Mouse (Mus musculus): ENCODE measurements around the gene Slc7a14. TPM values are rescaled to one million over a fixed set of nuclear protein-coding genes. Genes with fewer than 3 reads are reported as not detected.

Gene Slc7a14
- total and polyA plus RNA-seq, 3 experiments, result under 0.01 to 0.01 TPM; not detected in 1

GRCm38 (mm10) chr3:31223551-31223950 is 86.6 kb downstream of the Slc7a14 start:
- Histone ChIP-seq H3K9ac (ENCODE audit: control insufficient read depth, low read depth, low read length, poor library complexity, severe bottlenecking) (no peak overlapping the region), H3K9me3 (replicated peaks; ENCODE audit: insufficient read depth, low read length) (no peaks in the 10 kb centered on the region), H3K27me3 (ENCODE audit: control insufficient read depth in 1 of 2, insufficient read depth in 2 of 2, low read length in 2 of 2) (no peaks in the 10 kb centered on the region), H3K4me3 (ENCODE audit: control insufficient read depth in 1 of 2, insufficient read depth in 1 of 2, low read depth in 2 of 2, low read length in 2 of 2) (no peak overlapping the region), H3K27ac (ENCODE audit: control insufficient read depth, low read depth, low read length) (no peak overlapping the region), H3K36me3 (ENCODE audit: control insufficient read depth in 1 of 2, insufficient read depth in 2 of 2, low read length in 2 of 2) (no peaks in the 10 kb centered on the region), H3K4me1 (ENCODE audit: control insufficient read depth in 1 of 2, insufficient read depth in 2 of 2, low read length in 2 of 2) (no peaks in the 10 kb centered on the region), H3K79me2 (ENCODE audit: control insufficient read depth, insufficient read depth, low read length, poor library complexity) (no peaks in the 10 kb centered on the region)
- TF ChIP-seq RAD21 (IDR thresholded peaks at IDR 0.05; ENCODE audit: low read depth, low read length) (no peak), MYB (IDR thresholded peaks at IDR 0.05; ENCODE audit: low read depth, low read length) (no peak), USF1 (IDR thresholded peaks at IDR 0.05; ENCODE audit: low read depth, low read length) (no peak), USF2 (IDR thresholded peaks at IDR 0.05; ENCODE audit: borderline replicate concordance in 1 of 2, insufficient read depth in 1 of 2, low read depth in 1 of 2, low read length in 2 of 2) (no peak), MAFK (IDR thresholded peaks at IDR 0.05; ENCODE audit: borderline replicate concordance, low read depth, low read length) (no peak), MXI1 (IDR thresholded peaks at IDR 0.05; ENCODE audit: low read depth, low read length) (no peak), TBP (IDR thresholded peaks at IDR 0.05; ENCODE audit: low read depth, low read length) (no peak), KAT2A (conservative IDR thresholded peaks at IDR 0.05; ENCODE audit: low read depth, low read length) (no peak), ZC3H11A (IDR thresholded peaks at IDR 0.05; ENCODE audit: low read depth, low read length) (no peak), SMC3 (IDR thresholded peaks at IDR 0.05; ENCODE audit: low read depth, low read length) (no peak), ZKSCAN1 (IDR thresholded peaks at IDR 0.05; ENCODE audit: low read depth, low read length) (no peak), GABPA (IDR thresholded peaks at IDR 0.05; ENCODE audit: low read depth, low read length) (no peak), SIN3A (IDR thresholded peaks at IDR 0.05; ENCODE audit: low read length) (no peak), TAL1 (IDR thresholded peaks at IDR 0.05; ENCODE audit: low read length) (no peak), POLR2AphosphoS5 (IDR thresholded peaks at IDR 0.05; ENCODE audit: borderline replicate concordance, low read depth, low read length) (no peak), NRF1 (IDR thresholded peaks at IDR 0.05; ENCODE audit: insufficient read depth, low read depth, low read length, poor library complexity, severe bottlenecking) (no peak), ELF1 (IDR thresholded peaks at IDR 0.05; ENCODE audit: low read depth, low read length) (no peak), MYC (IDR thresholded peaks at IDR 0.05; ENCODE audit: low read depth, low read length) (no peak), MEF2A (IDR thresholded peaks at IDR 0.05; ENCODE audit: extremely low read depth, insufficient replicate concordance, low read depth, low read length, poor library complexity, severe bottlenecking) (no peak)
- DNase-seq (ENCODE audit: low read depth, low spot score), result no peak

GRCm38 (mm10) chr3:31220040-31220439 is 90.1 kb downstream of the Slc7a14 start:
- no peak overlapping the region for H3K4me3 ChIP-seq (ENCODE audit: control insufficient read depth in 1 of 2, insufficient read depth in 1 of 2, low read depth in 2 of 2, low read length in 2 of 2)

More at GRCm38 (mm10) chr3:31220040-31220439, 90.1 kb downstream of the Slc7a14 start:
- Histone ChIP-seq H3K9ac (ENCODE audit: control insufficient read depth, low read depth, low read length, poor library complexity, severe bottlenecking) (no peak overlapping the region), H3K79me2 (ENCODE audit: control insufficient read depth, insufficient read depth, low read length, poor library complexity) (no peaks in the 10 kb centered on the region), H3K27ac (ENCODE audit: control insufficient read depth, low read depth, low read length) (no peak overlapping the region), H3K36me3 (ENCODE audit: control insufficient read depth in 1 of 2, insufficient read depth in 2 of 2, low read length in 2 of 2) (no peaks in the 10 kb centered on the region), H3K4me1 (ENCODE audit: control insufficient read depth in 1 of 2, insufficient read depth in 2 of 2, low read length in 2 of 2) (no peaks in the 10 kb centered on the region), H3K9me3 (replicated peaks; ENCODE audit: insufficient read depth, low read length) (no peaks in the 10 kb centered on the region), H3K27me3 (ENCODE audit: control insufficient read depth in 1 of 2, insufficient read depth in 2 of 2, low read length in 2 of 2) (no peaks in the 10 kb centered on the region)
- no peak for DNase-seq (ENCODE audit: low read depth, low spot score)
- no peak for TF ChIP-seq POLR2AphosphoS2 (IDR thresholded peaks at IDR 0.05; ENCODE audit: low read length)
- TF ChIP-seq JUND (IDR thresholded peaks at IDR 0.05; ENCODE audit: low read depth, low read length), result no peak
- no peak for TF ChIP-seq RAD21 (IDR thresholded peaks at IDR 0.05; ENCODE audit: low read depth, low read length)
- no peak for TF ChIP-seq NRF1 (IDR thresholded peaks at IDR 0.05; ENCODE audit: insufficient read depth, low read depth, low read length, poor library complexity, severe bottlenecking)
- no peak for TF ChIP-seq RCOR1 (IDR thresholded peaks at IDR 0.05; ENCODE audit: low read depth, low read length)
- no peak for TF ChIP-seq ZC3H11A (IDR thresholded peaks at IDR 0.05; ENCODE audit: low read depth, low read length)
- TF ChIP-seq TAL1 (IDR thresholded peaks at IDR 0.05; ENCODE audit: low read length), result no peak
- TF ChIP-seq ETS1 (IDR thresholded peaks at IDR 0.05; ENCODE audit: low read depth, low read length), result no peak
- no peak for TF ChIP-seq ELF1 (IDR thresholded peaks at IDR 0.05; ENCODE audit: low read depth, low read length)
- no peak for TF ChIP-seq MAFK (IDR thresholded peaks at IDR 0.05; ENCODE audit: borderline replicate concordance, low read depth, low read length)
- no peak for TF ChIP-seq KAT2A (conservative IDR thresholded peaks at IDR 0.05; ENCODE audit: low read depth, low read length)
